Comparison of ENCODE assay signal across 9 mouse cellular contexts in genomic region chr2:148872860-148873259, GRCm38 (mm10). TPM values are rescaled to one million over a fixed set of nuclear protein-coding genes. Genes with fewer than 3 reads are reported as not detected.
DNase-seq lines count a peak whose midpoint lies in the region; ATAC-seq and TF ChIP-seq lines count a peak whose summit lies in the region.
"Had no signal": no experiment of that assay in that cellular context is flagged by ENCODE, and none has a peak within 500 bp of the region (broad histone marks: within the 10 kb centered on the region; RNA-seq: fewer than 3 reads in every experiment).

No protein-coding gene starts in this region.

- no peak for ATAC-seq in forebrain, embryonic 12.5 days (ENCODE audit: low FRiP score)
- ATAC-seq in intestine, postnatal 0 days: no peak
- ATAC-seq in neural tube, embryonic 15.5 days (ENCODE audit: low FRiP score): no peak
- ATAC-seq in megakaryocyte progenitor cell, adult 5-6 weeks (replicated peaks; ENCODE audit: poor library complexity): no peak

- H3K9me3 ChIP-seq in forebrain, embryonic 12.5 days: no peaks in the 10 kb centered on the region
- no peaks in the 10 kb centered on the region for H3K9me3 ChIP-seq in intestine, postnatal 0 days (ENCODE audit: control insufficient read depth)
- H3K9me3 ChIP-seq in neural tube, embryonic 15.5 days (replicated peaks): no peaks in the 10 kb centered on the region

- WGBS in forebrain, embryonic 12.5 days: 81% methylated on average over 4 of the region's 4 CpGs
- WGBS in intestine, postnatal 0 days: 44% methylated on average over 4 of the region's 4 CpGs
- WGBS in neural tube, embryonic 15.5 days: 88% methylated on average over 4 of the region's 4 CpGs

- DNase-seq in layer of hippocampus, adult 2 months (ENCODE audit: low spot score in 2 of 2): peak in 1 of 2 experiments; percentile 41
- no peak for DNase-seq in layer of hippocampus, postnatal 36 days
- no peak for DNase-seq in urinary bladder, postnatal 10 days (ENCODE audit: low spot score)
- no peak for DNase-seq in gastrocnemius, postnatal 10 days

- peak overlapping the region; percentile 89; the same call in 1 of the 2 replicates for H3K9ac ChIP-seq in forebrain, embryonic 12.5 days
- H3K9ac ChIP-seq in intestine, postnatal 0 days (ENCODE audit: low read depth, low read length): 0 out of 2 replicates have a peak overlapping the region, but pooled peaks have one; percentile 7
- H3K9ac ChIP-seq in neural tube, embryonic 15.5 days (replicated peaks): no peak overlapping the region

- TF ChIP-seq CTCF in layer of hippocampus, adult 2 months (conservative IDR thresholded peaks at IDR 0.05): no peak
- TF ChIP-seq CTCF in intestine, postnatal 0 days (IDR thresholded peaks at IDR 0.05; ENCODE audit: low read depth): no peak

- peak overlapping the region; percentile 95 for H3K4me3 ChIP-seq in layer of hippocampus, adult 2 months
- peak overlapping the region; percentile 83; the same call in 1 of the 2 replicates for H3K4me3 ChIP-seq in forebrain, embryonic 12.5 days (replicated peaks)
- H3K4me3 ChIP-seq in intestine, postnatal 0 days (ENCODE audit: low read depth, low read length): no peak overlapping the region
- H3K4me3 ChIP-seq in neural tube, embryonic 15.5 days (replicated peaks): peak overlapping the region; percentile 96

- H3K27ac ChIP-seq in layer of hippocampus, adult 2 months: peak overlapping the region; percentile 94
- no peak overlapping the region for H3K27ac ChIP-seq in forebrain, embryonic 12.5 days
- no peak overlapping the region for H3K27ac ChIP-seq in intestine, postnatal 0 days (ENCODE audit: low read depth, low read length)
- no peak overlapping the region for H3K27ac ChIP-seq in neural tube, embryonic 15.5 days (replicated peaks)

- H3K4me1 ChIP-seq in forebrain, embryonic 12.5 days: peaks cover 27% of the 10 kb centered on the region
- no peaks in the 10 kb centered on the region for H3K4me1 ChIP-seq in intestine, postnatal 0 days (replicated peaks; ENCODE audit: control insufficient read depth, insufficient read depth, low read length)
- peaks cover 33% of the 10 kb centered on the region for H3K4me1 ChIP-seq in neural tube, embryonic 15.5 days

- peak overlapping the region; percentile 84 for H3K4me2 ChIP-seq in forebrain, embryonic 12.5 days
- peak overlapping the region; percentile 89 for H3K4me2 ChIP-seq in intestine, postnatal 0 days (replicated peaks; ENCODE audit: low read depth)
- peak overlapping the region; percentile 63 for H3K4me2 ChIP-seq in neural tube, embryonic 15.5 days

- peaks cover 26% of the 10 kb centered on the region for H3K36me3 ChIP-seq in forebrain, embryonic 12.5 days (replicated peaks)
- peaks cover 12% of the 10 kb centered on the region; the same call in 1 of the 2 replicates for H3K36me3 ChIP-seq in intestine, postnatal 0 days (ENCODE audit: control insufficient read depth, insufficient read depth)
- H3K36me3 ChIP-seq in neural tube, embryonic 15.5 days: peaks cover 17% of the 10 kb centered on the region

- H3K27me3 ChIP-seq in forebrain, embryonic 12.5 days: no peaks in the 10 kb centered on the region
- no peaks in the 10 kb centered on the region for H3K27me3 ChIP-seq in intestine, postnatal 0 days (replicated peaks; ENCODE audit: control insufficient read depth, insufficient read depth, low read length)
- no peaks in the 10 kb centered on the region for H3K27me3 ChIP-seq in neural tube, embryonic 15.5 days (replicated peaks)

RNA-seq across cellular contexts. Expression of gene Cst3, which starts 2.6 kb away (rescaled TPM):
- total RNA-seq in layer of hippocampus, adult 2 months (2021): 1,000 to 10,000 TPM; 2,176 to 2,304 TPM
- 1,000 to 10,000 TPM; 2,172 to 2,182 TPM for total RNA-seq in layer of hippocampus, postnatal 36 days (2021)
- 290 and 307 TPM in 2 replicates for polyA plus RNA-seq in forebrain, embryonic 12.5 days (2016; fragmentation: Nextera tagmentation; extraction: Ambion mirVana)
- 305 and 313 TPM in 2 replicates for polyA plus RNA-seq in intestine, postnatal 0 days (2015; fragmentation: Nextera tagmentation; extraction: Ambion mirVana)
- 582 and 653 TPM in 2 replicates for polyA plus RNA-seq in neural tube, embryonic 15.5 days (2015; fragmentation: Nextera tagmentation; extraction: Ambion mirVana)
- total RNA-seq in megakaryocyte progenitor cell, adult 5-6 weeks (2015): 423 and 485 TPM in 2 replicates
- 377 and 496 TPM in 2 replicates for total RNA-seq in megakaryocyte progenitor cell, adult 5-6 weeks (2017)
- total RNA-seq in gastrocnemius, postnatal 10 days (2021): 100 to 1,000 TPM; 442 to 445 TPM

RNA-seq across cellular contexts. Expression of gene 9230104L09Rik, which starts 8.0 kb away (rescaled TPM):
- total RNA-seq in layer of hippocampus, adult 2 months (2021): not detected
- total RNA-seq in layer of hippocampus, postnatal 36 days (2021): not detected
- polyA plus RNA-seq in forebrain, embryonic 12.5 days (2016; fragmentation: Nextera tagmentation; extraction: Ambion mirVana): not detected in 2 replicates
- polyA plus RNA-seq in intestine, postnatal 0 days (2015; fragmentation: Nextera tagmentation; extraction: Ambion mirVana): not detected in 2 replicates
- polyA plus RNA-seq in neural tube, embryonic 15.5 days (2015; fragmentation: Nextera tagmentation; extraction: Ambion mirVana): not detected in 2 replicates
- not detected in 2 replicates for total RNA-seq in megakaryocyte progenitor cell, adult 5-6 weeks (2015)
- total RNA-seq in megakaryocyte progenitor cell, adult 5-6 weeks (2017): not detected in 2 replicates
- 1 to 10 TPM; 1.5 to 1.6 TPM for total RNA-seq in gastrocnemius, postnatal 10 days (2021)

RNA-seq across cellular contexts. Expression of gene Cst9, which starts 37.9 kb away (rescaled TPM):
- total RNA-seq in layer of hippocampus, adult 2 months (2021): not detected
- not detected for total RNA-seq in layer of hippocampus, postnatal 36 days (2021)
- not detected in 2 replicates for polyA plus RNA-seq in forebrain, embryonic 12.5 days (2016; fragmentation: Nextera tagmentation; extraction: Ambion mirVana)
- not detected in 2 replicates for polyA plus RNA-seq in intestine, postnatal 0 days (2015; fragmentation: Nextera tagmentation; extraction: Ambion mirVana)
- not detected in 2 replicates for polyA plus RNA-seq in neural tube, embryonic 15.5 days (2015; fragmentation: Nextera tagmentation; extraction: Ambion mirVana)
- not detected in 2 replicates for total RNA-seq in megakaryocyte progenitor cell, adult 5-6 weeks (2015)
- not detected in 2 replicates for total RNA-seq in megakaryocyte progenitor cell, adult 5-6 weeks (2017)
- not detected for total RNA-seq in gastrocnemius, postnatal 10 days (2021)
- polyA plus RNA-seq: large intestine, adult 2 months had no signal

RNA-seq across cellular contexts. Expression of gene Cst13, which starts 53.0 kb away (rescaled TPM):
- not detected for total RNA-seq in layer of hippocampus, adult 2 months (2021)
- total RNA-seq in layer of hippocampus, postnatal 36 days (2021): not detected
- not detected in 2 replicates for polyA plus RNA-seq in forebrain, embryonic 12.5 days (2016; fragmentation: Nextera tagmentation; extraction: Ambion mirVana)
- not detected in 2 replicates for polyA plus RNA-seq in intestine, postnatal 0 days (2015; fragmentation: Nextera tagmentation; extraction: Ambion mirVana)
- polyA plus RNA-seq in neural tube, embryonic 15.5 days (2015; fragmentation: Nextera tagmentation; extraction: Ambion mirVana): not detected in 2 replicates
- total RNA-seq in megakaryocyte progenitor cell, adult 5-6 weeks (2015): not detected in 2 replicates
- not detected in 2 replicates for total RNA-seq in megakaryocyte progenitor cell, adult 5-6 weeks (2017)
- not detected for total RNA-seq in gastrocnemius, postnatal 10 days (2021)
- polyA plus RNA-seq: large intestine, adult 2 months had no signal

Comparison
In these comparisons a context has a peak if more than half of its experiments do, and no peak if none do; other contexts are left out.
1. RNA of gene Cst3, which starts 2.6 kb away (total RNA-seq): 2,176 to 2,304 TPM in layer of hippocampus, adult 2 months and 2,172 to 2,182 TPM in layer of hippocampus, postnatal 36 days; 377 to 496 TPM in megakaryocyte progenitor cell, adult 5-6 weeks and 442 to 445 TPM in gastrocnemius, postnatal 10 days; every median in the first group is over 4 times any median in the second.
2. Peak in every context shown above with its lines, with median percentiles within 50 percentile points of each other: H3K4me2 ChIP-seq.